Mouse (Mus musculus): Measurements from ENCODE around the gene Ahsa1. TPM values are rescaled to one million over a fixed set of nuclear protein-coding genes. Genes with fewer than 3 reads are reported as not detected.
A peak's percentile ranks its signal among the peaks of the same experiment; 100 is the strongest.

The Ahsa1 gene
- polyA plus RNA-seq (2015; fragmentation: Nextera tagmentation; extraction: Ambion mirVana): 208 and 217 TPM in 2 replicates

DNA sequence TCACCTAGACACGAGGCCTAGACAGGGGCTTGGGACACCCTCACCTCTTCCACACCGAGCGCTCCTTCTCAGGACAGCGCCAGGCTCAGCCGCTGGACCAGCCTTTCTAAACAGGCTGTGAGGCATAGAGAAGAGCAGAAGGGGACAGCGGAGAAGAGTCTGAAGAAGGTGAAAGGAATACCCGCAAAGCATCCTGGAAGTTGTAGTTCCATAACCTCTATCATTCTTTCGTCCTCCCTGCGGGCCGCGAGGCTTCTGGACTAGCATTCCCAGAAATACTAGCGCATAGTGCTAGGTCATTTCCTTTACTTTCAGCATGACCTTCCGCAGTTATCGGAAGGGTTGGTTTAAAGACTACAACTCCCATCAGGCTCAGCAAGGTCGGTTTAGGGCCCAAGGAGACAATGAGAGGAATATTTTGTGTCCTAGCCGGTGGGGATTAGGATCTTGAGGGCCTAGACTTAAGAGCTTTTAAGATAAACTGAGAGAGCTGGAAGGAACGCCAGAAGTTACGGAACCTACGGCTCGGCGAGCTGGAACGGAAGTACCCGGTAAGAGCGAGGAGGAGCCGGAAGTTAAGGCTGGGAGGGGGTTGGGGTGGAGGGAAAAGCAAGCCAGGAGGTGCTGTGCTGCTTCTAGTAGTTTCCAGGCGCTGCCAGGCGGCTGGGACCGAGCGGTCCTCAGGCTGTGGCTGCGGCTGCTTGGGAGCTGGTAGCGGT, at the start of gene Ahsa1, which contains the start of gene Vipas39:
TSS of gene Ahsa1 (plus strand) at position 372 of the 719 bp plus-strand sequence.
TSS of gene Vipas39 (minus strand) at position 149 of the 719 bp plus-strand sequence.
- H3K9ac ChIP-seq (ENCODE audit: low read depth, low read length): peak within 1 kb of the TSS; percentile 86
- H3K36me3 ChIP-seq (ENCODE audit: control insufficient read depth, insufficient read depth, low read length): peaks cover 28% of the 10 kb centered on the region

DNA sequence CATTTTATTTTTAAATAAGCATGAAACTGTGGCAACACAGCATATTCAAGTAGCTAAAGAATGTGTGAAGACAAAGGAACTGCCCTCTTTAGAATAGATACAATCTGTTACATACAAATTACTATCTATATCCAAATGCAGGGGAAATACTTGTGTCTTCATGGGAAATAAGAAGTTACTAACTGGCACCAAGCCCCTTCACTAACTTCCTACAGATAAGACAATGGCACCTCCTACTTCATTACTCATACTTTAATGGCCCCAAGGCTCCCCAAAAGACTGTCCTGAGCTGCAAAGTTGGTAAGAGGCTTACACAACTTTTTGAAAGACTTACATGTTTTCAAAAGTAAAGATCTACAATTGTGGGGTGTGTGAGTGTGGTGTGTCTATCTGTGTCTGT, 48.7 kb upstream of the Ahsa1 start:
- Histone ChIP-seq H3K9me3 (replicated peaks; ENCODE audit: control insufficient read depth, low read length, poor library complexity, severe bottlenecking) (no peaks in the 10 kb centered on the region), H3K36me3 (ENCODE audit: control insufficient read depth, insufficient read depth, low read length) (no peaks in the 10 kb centered on the region), H3K4me1 (ENCODE audit: control insufficient read depth, insufficient read depth, low read length) (no peaks in the 10 kb centered on the region), H3K9ac (ENCODE audit: low read depth, low read length) (no peak overlapping the region), H3K4me2 (ENCODE audit: low read length) (no peak overlapping the region), H3K4me3 (ENCODE audit: low read depth, low read length) (no peak overlapping the region), H3K27me3 (ENCODE audit: control insufficient read depth, insufficient read depth, low read depth, low read length) (no peaks in the 10 kb centered on the region), H3K27ac (ENCODE audit: low read length) (no peak overlapping the region)
- no peak for ATAC-seq

More for the DNA sequence above, at the start of gene Ahsa1, which contains the start of gene Vipas39:
- H3K9me3 ChIP-seq (replicated peaks; ENCODE audit: control insufficient read depth, low read length, poor library complexity, severe bottlenecking): no peaks in the 10 kb centered on the region
- WGBS: under 1% methylated on average over 31 of the region's 31 CpGs
- H3K4me2 ChIP-seq (ENCODE audit: low read length): peak within 1 kb of the TSS; percentile 88
- H3K27me3 ChIP-seq (ENCODE audit: control insufficient read depth, insufficient read depth, low read depth, low read length): no peaks in the 10 kb centered on the region
- H3K27ac ChIP-seq (ENCODE audit: low read length): peak within 1 kb of the TSS; percentile 88
- H3K4me3 ChIP-seq (ENCODE audit: low read depth, low read length): peak within 1 kb of the TSS; percentile 72
- ATAC-seq: peak; percentile 98
- H3K4me1 ChIP-seq (ENCODE audit: control insufficient read depth, insufficient read depth, low read length): peaks cover 21% of the 10 kb centered on the region

DNA sequence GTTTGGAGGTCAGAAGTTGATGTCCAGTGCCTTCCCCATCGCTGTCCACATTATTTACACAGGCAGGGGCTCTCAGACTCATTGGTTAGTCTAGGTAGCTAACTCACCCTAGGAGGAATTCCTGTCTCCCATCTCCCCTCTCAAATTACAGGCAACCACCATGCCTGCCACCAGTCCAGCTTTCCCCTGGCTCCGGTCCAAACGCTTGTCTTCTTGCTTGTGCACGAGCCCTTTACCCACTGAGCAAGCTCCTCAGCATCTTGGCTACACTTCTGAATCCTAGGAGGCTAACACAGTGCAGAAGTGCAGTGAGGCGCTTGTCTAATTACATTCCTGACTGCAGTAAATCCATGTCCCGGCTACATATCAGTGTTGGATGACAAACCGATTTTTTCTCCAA, 46.9 kb upstream of the Ahsa1 start:
- no peaks in the 10 kb centered on the region for H3K27me3 ChIP-seq (ENCODE audit: control insufficient read depth, insufficient read depth, low read depth, low read length)
- H3K36me3 ChIP-seq (ENCODE audit: control insufficient read depth, insufficient read depth, low read length): no peaks in the 10 kb centered on the region
- no peak overlapping the region for H3K9ac ChIP-seq (ENCODE audit: low read depth, low read length)
- no peak for ATAC-seq
- no peak overlapping the region for H3K4me2 ChIP-seq (ENCODE audit: low read length)
- no peak overlapping the region for H3K4me3 ChIP-seq (ENCODE audit: low read depth, low read length)
- no peaks in the 10 kb centered on the region for H3K9me3 ChIP-seq (replicated peaks; ENCODE audit: control insufficient read depth, low read length, poor library complexity, severe bottlenecking)
- WGBS: 72% methylated on average over 7 of the region's 7 CpGs
- H3K27ac ChIP-seq (ENCODE audit: low read length): no peak overlapping the region
- no peaks in the 10 kb centered on the region for H3K4me1 ChIP-seq (ENCODE audit: control insufficient read depth, insufficient read depth, low read length)

- H3K4me1 ChIP-seq (ENCODE audit: control insufficient read depth, insufficient read depth, low read length): no peaks in the 10 kb centered on the region
Observed at GRCm38 (mm10) chr12:87224950-87225349, 41.3 kb upstream of the Ahsa1 start.

GRCm38 (mm10) chr12:87226801-87227200, 39.5 kb upstream of the Ahsa1 start:
- Histone ChIP-seq H3K4me3 (ENCODE audit: low read depth, low read length) (no peak overlapping the region), H3K4me2 (ENCODE audit: low read length) (no peak overlapping the region), H3K27ac (ENCODE audit: low read length) (no peak overlapping the region), H3K36me3 (ENCODE audit: control insufficient read depth, insufficient read depth, low read length) (no peaks in the 10 kb centered on the region), H3K4me1 (ENCODE audit: control insufficient read depth, insufficient read depth, low read length) (no peaks in the 10 kb centered on the region), H3K9me3 (replicated peaks; ENCODE audit: control insufficient read depth, low read length, poor library complexity, severe bottlenecking) (no peaks in the 10 kb centered on the region), H3K9ac (ENCODE audit: low read depth, low read length) (no peak overlapping the region), H3K27me3 (ENCODE audit: control insufficient read depth, insufficient read depth, low read depth, low read length) (no peaks in the 10 kb centered on the region)
- 79% methylated on average over 7 of the region's 7 CpGs for WGBS
- ATAC-seq: no peak

More at GRCm38 (mm10) chr12:87224950-87225349, 41.3 kb upstream of the Ahsa1 start:
- H3K27ac ChIP-seq (ENCODE audit: low read length): no peak overlapping the region
- H3K9ac ChIP-seq (ENCODE audit: low read depth, low read length): no peak overlapping the region
- 72% methylated on average over 10 of the region's 10 CpGs for WGBS
- H3K4me2 ChIP-seq (ENCODE audit: low read length): no peak overlapping the region
- H3K36me3 ChIP-seq (ENCODE audit: control insufficient read depth, insufficient read depth, low read length): no peaks in the 10 kb centered on the region
- ATAC-seq: no peak
- H3K27me3 ChIP-seq (ENCODE audit: control insufficient read depth, insufficient read depth, low read depth, low read length): no peaks in the 10 kb centered on the region
- H3K9me3 ChIP-seq (replicated peaks; ENCODE audit: control insufficient read depth, low read length, poor library complexity, severe bottlenecking): no peaks in the 10 kb centered on the region
- no peak overlapping the region for H3K4me3 ChIP-seq (ENCODE audit: low read depth, low read length)

DNA sequence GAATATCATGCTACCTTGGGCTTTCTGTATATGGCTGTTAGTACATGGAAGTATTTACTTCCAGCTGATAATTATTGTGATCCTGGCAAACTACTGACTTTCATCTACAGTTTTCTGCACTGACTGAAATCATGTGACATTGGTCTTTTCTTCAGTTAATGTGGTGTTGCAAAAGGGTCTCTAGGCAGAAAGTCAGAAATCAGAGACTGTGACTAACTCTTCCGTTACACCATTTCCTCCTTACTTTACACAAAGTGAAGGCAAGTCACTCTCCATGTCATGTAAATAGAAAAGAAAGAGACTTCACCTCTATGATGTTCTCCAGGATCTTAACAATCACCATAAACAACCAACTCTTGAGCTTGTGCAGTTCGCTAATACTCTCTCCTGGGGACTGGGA, 36.6 kb upstream of the Ahsa1 start:
- Histone ChIP-seq H3K9ac (ENCODE audit: low read depth, low read length) (no peak overlapping the region), H3K4me1 (ENCODE audit: control insufficient read depth, insufficient read depth, low read length) (no peaks in the 10 kb centered on the region), H3K27ac (ENCODE audit: low read length) (no peak overlapping the region), H3K4me2 (ENCODE audit: low read length) (no peak overlapping the region), H3K36me3 (ENCODE audit: control insufficient read depth, insufficient read depth, low read length) (no peaks in the 10 kb centered on the region), H3K9me3 (replicated peaks; ENCODE audit: control insufficient read depth, low read length, poor library complexity, severe bottlenecking) (no peaks in the 10 kb centered on the region), H3K4me3 (ENCODE audit: low read depth, low read length) (no peak overlapping the region), H3K27me3 (ENCODE audit: control insufficient read depth, insufficient read depth, low read depth, low read length) (no peaks in the 10 kb centered on the region)
- WGBS: 93% methylated on average over 2 of the region's 2 CpGs
- no peak for ATAC-seq

GRCm38 (mm10) chr12:87230379-87230895, 35.8 kb upstream of the Ahsa1 start:
- no peak for ATAC-seq
- Histone ChIP-seq H3K4me3 (ENCODE audit: low read depth, low read length) (no peak overlapping the region), H3K36me3 (ENCODE audit: control insufficient read depth, insufficient read depth, low read length) (no peaks in the 10 kb centered on the region), H3K4me2 (ENCODE audit: low read length) (no peak overlapping the region), H3K27me3 (ENCODE audit: control insufficient read depth, insufficient read depth, low read depth, low read length) (no peaks in the 10 kb centered on the region), H3K4me1 (ENCODE audit: control insufficient read depth, insufficient read depth, low read length) (no peaks in the 10 kb centered on the region), H3K9ac (ENCODE audit: low read depth, low read length) (no peak overlapping the region), H3K9me3 (replicated peaks; ENCODE audit: control insufficient read depth, low read length, poor library complexity, severe bottlenecking) (no peaks in the 10 kb centered on the region), H3K27ac (ENCODE audit: low read length) (no peak overlapping the region)

GRCm38 (mm10) chr12:87236882-87237483, 29.3 kb upstream of the Ahsa1 start:
- H3K9me3 ChIP-seq (replicated peaks; ENCODE audit: control insufficient read depth, low read length, poor library complexity, severe bottlenecking): no peaks in the 10 kb centered on the region
- H3K36me3 ChIP-seq (ENCODE audit: control insufficient read depth, insufficient read depth, low read length): peaks cover 24% of the 10 kb centered on the region
- ATAC-seq: no peak
- H3K9ac ChIP-seq (ENCODE audit: low read depth, low read length): no peak overlapping the region
- no peaks in the 10 kb centered on the region for H3K27me3 ChIP-seq (ENCODE audit: control insufficient read depth, insufficient read depth, low read depth, low read length)
- H3K4me2 ChIP-seq (ENCODE audit: low read length): no peak overlapping the region
- no peak overlapping the region for H3K4me3 ChIP-seq (ENCODE audit: low read depth, low read length)
- WGBS: 84% methylated on average over 5 of the region's 5 CpGs
- no peak overlapping the region for H3K27ac ChIP-seq (ENCODE audit: low read length)
- H3K4me1 ChIP-seq (ENCODE audit: control insufficient read depth, insufficient read depth, low read length): no peaks in the 10 kb centered on the region

DNA sequence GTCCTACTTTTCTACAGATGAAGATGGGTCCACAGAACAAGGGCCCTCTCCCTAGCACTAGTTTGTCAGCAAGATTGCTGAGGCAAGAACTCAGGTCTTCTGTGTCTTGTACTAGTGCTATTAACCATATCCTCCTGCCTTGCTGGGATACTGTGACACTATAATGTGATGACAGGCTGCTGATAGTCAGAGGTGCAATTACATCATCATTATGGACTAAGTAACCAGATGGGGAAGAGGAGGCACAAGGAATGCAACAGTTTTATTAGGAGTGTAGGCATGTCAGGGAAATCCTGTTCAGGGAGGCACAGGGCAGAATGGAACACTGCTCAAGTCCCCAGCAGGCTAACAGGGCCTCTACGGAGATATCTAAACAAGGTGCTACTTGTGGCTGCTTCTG, 27.6 kb upstream of the Ahsa1 start, which contains the start of gene Noxred1:
TSS of gene Noxred1 (minus strand) at position 101 of the 400 bp plus-strand sequence.
- WGBS: 100% methylated on average over 1 of the region's 1 CpGs
- H3K4me1 ChIP-seq (ENCODE audit: control insufficient read depth, insufficient read depth, low read length): no peaks in the 10 kb centered on the region
- no peak within 1 kb of the TSS for H3K9ac ChIP-seq (ENCODE audit: low read depth, low read length)
- no peak for ATAC-seq
- no peaks in the 10 kb centered on the region for H3K9me3 ChIP-seq (replicated peaks; ENCODE audit: control insufficient read depth, low read length, poor library complexity, severe bottlenecking)
- no peaks in the 10 kb centered on the region for H3K27me3 ChIP-seq (ENCODE audit: control insufficient read depth, insufficient read depth, low read depth, low read length)
- H3K4me2 ChIP-seq (ENCODE audit: low read length): no peak within 1 kb of the TSS
- H3K36me3 ChIP-seq (ENCODE audit: control insufficient read depth, insufficient read depth, low read length): peaks cover 31% of the 10 kb centered on the region
- no peak within 1 kb of the TSS for H3K4me3 ChIP-seq (ENCODE audit: low read depth, low read length)
- no peak within 1 kb of the TSS for H3K27ac ChIP-seq (ENCODE audit: low read length)
